Mouse (Mus musculus) bone marrow, adult 2 months (tissue): ENCODE data around the gene Phactr2.

ENCODE experiments used
- CTCF ChIP-seq: fragments of 200-500 bp; IDR thresholded peaks from 2 replicates; pipeline ENCODE4 v1.5.1; 2011; ENCODE audit warnings: low read length, control low read depth; ENCODE audit not compliant: control insufficient read depth, insufficient read depth
- POLR2A ChIP-seq: fragments of 200-500 bp; IDR thresholded peaks from 2 replicates; pipeline ENCODE4 v1.6.1; 2011; ENCODE audit warnings: low read depth, mild to moderate bottlenecking, control low read depth, low read length, borderline replicate concordance; ENCODE audit not compliant: control insufficient read depth

GRCm38 (mm10) chr10:13438118-13438821 is 35.9 kb downstream of the Phactr2 start:
- no peak for TF ChIP-seq POLR2A
- no peak for TF ChIP-seq CTCF
